Mouse (Mus musculus): Measurements from ENCODE around the gene Gstt2.
A peak's percentile ranks its signal among the peaks of the same experiment; 100 is the strongest.
"Not testable (repeated sequence)": the region's sequence is repeated elsewhere in the genome, so short reads cannot be mapped to it uniquely, and the experiment has no call there.

The Gstt2 gene

DNA sequence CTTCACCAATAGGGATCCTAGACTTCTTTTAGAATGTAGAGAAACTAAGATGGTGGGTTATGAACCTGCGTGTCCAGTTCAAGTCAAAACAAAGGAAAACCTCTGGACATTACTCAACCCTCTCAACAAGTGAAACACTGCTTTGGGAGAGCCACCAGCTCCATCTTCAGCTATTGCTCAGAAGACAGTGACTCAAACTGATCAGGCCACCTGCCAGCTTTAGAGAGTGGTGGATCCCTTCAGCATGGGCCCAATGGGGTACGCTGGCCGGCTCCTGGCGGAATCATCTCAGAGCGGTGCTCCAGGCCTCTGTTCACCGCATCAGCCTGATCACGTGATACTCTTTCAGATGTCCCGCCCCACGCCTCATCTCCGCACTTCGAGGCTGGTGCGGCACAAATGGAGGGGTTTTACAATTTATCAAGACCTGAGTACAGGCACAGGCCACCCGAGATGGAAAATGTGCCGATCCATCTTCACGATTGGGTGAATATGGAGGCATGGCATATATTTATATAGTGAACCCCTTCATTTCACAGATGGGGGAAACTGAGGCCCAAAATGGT lies 18.3 kb upstream of the Gstt2 start:
- no peak for DNase-seq (ENCODE audit: low spot score in 2 of 2)

DNA sequence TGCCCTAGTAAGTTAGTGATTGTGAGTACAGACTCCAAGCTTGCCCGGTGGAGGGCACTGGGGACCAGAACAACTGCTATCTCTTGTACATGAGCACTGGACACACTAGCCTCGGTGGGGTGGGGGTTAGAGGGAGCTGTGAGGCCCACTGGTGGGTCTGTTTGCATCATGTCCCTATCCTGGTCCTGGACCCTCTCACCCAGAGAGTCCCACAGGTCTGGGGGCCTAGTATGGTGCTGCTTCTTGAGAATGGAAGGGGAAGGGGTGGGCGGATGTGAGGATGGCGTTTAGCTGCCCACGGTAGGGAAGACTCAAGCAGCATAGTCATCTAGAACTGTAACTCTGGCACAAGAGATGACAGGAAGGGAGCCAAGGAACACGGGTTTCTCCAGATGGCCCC lies 17.6 kb upstream of the Gstt2 start:
- DNase-seq (ENCODE audit: low spot score in 2 of 2): no peak

DNA sequence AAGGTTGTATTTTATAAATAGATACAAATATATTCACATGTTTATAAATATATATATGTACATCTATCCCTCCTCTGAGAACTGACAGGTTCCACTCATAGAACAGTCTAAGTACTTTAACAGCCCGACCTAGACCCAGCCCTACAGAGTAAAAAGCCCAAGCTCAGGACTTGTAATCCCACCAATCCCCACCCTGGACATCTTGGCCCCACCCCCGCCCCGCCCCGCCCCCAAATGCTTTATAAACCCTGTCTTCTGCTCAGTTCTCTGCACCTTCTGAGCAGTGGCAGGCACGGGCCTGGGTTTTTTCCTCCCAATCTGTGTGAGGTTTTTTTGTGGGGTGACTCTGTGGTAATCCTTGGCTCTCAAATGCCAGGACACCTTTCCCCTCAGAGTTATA lies 16.9 kb upstream of the Gstt2 start:
- DNase-seq (ENCODE audit: low spot score in 2 of 2): no peak

DNA sequence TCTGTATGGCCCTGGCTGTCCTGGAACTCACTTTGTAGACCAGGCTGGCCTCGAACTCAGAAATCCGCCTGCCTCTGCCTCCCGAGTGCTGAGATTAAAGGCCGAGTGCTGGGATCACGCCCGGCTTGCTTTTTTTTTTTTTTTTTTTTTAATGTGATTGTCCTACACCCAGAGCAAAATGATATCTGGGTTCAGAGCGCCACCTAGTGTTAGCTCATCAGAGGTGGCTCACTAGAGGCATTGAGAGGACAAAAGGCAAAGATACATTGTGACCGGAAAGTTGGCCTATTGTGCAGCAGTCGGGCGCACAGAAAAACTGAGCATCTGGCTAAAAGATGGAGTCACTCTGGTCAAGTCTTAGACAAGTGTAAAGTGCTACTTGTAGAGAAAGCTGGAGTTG lies 16.2 kb upstream of the Gstt2 start:
- DNase-seq (ENCODE audit: low spot score in 2 of 2): peak; percentile 79 to 87

DNA sequence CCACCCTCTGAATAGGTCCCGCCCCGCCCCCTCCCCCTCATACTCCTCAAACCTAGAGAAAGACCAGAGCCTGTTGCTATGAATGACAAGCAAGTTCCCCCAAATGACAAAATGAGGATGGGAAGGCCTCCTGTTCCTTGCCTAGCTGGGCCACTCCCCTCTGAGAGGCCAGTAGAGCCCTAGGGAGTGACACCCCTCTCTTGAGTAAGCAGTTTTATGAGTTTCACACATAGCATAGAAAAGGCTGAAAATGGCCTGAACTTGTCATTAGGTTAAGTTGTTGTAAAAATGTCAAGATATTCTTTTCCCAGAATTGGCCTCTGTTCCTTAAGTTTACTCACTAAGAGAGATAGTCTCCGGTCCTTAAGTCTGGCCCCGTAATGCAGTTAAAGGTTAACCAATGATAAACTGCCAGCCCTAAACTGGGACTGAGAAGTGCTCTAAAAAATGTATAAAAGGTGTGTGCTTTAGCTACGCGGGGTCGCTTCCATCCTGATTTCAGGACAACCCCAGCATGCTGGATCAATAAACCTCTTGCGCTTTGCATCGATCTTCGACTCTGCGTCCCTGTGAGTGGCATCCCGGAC lies 15.4 kb upstream of the Gstt2 start:
- no peak for DNase-seq (ENCODE audit: low spot score in 2 of 2)

DNA sequence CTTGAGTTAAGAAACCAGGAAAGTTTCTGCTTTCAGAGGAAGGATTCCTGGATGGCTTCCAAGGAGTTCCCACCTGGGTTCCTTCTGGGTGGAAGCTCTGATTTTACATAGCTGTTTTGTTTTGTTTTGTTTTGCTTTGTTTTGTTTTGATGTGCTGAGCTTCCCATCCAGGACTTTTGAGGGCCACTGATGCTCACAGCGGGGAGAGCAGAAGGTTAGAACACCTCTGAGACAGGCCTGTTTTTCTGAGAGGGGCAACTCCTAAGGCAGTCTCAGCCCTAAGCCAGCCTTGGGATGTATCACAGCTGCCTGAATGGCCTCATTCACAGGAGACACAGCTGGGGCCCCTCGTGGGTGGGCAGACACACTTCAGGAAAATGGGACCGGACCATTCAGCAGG lies 14.5 kb upstream of the Gstt2 start:
- no peak for DNase-seq (ENCODE audit: low spot score in 2 of 2)

DNA sequence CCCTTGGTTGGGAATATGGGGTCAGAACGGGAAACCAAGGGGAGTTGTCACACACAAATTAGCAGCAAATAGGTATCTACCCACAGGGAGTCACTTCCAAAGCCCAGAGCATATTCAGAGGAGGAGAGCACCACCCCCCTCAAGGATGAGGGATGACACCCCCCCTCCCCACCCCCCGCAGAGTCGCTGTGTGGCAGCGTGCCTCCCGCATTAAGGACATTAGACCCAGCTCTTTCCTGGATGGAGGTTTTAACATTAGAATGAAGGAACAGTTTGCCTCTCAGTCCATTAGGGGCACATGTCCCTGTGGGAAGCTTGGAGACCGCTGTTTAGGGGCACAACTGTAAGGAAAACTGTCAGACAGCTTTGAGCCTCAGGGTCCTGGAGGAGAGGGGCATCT lies 13.9 kb upstream of the Gstt2 start:
- DNase-seq (ENCODE audit: low spot score in 2 of 2): no peak

DNA sequence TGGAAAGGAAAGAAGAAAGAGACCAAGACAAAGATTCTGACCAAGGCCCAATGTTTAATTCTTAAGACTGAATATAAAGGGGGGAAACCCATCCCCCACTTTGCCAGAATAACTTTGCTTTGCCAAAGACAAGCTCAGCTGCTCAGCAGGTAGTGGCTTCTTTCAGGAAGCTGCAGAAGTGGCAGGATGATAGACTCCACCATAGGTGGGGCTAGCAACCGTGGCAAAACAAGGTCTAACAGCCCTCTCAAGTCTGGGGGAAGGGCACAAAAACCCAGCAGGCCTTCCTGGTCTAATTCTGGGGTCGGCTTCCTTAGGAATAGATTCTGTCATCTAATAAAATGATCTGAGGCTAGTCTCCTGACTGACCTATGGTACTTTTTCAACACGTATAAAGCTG lies 11.2 kb upstream of the Gstt2 start:
- DNase-seq (ENCODE audit: low spot score in 2 of 2): no peak

DNA sequence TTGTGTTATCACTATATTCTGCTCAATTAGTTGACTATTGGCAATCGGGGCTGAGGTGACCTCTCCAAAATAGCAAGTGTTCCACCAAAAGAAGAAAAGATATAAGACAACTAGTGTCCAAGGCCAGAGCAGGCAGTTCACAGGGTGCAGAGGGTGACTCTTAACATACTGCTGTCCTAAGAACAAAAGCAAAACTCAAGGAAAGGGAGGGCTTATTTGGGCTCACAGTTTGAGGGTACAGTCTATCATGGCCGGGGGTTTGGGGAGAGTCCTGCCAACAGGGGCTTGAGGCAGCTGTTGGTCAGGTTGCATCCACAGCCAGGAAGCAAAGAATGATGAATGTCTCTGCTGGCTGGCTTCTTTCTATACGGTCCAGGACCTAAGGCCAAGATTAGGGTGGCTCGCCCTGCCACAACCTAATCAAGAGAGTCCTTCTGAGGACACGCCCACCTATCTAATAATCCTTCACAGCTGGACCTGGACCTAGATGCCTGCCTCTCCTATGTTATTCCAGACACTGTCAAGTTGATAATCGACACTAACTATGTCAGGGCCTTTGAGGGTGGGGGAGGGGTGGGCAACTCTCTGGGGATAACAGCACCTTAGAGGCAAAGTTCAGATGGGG lies 8.2 kb upstream of the Gstt2 start:
- no peak for DNase-seq (ENCODE audit: low spot score in 2 of 2)

DNA sequence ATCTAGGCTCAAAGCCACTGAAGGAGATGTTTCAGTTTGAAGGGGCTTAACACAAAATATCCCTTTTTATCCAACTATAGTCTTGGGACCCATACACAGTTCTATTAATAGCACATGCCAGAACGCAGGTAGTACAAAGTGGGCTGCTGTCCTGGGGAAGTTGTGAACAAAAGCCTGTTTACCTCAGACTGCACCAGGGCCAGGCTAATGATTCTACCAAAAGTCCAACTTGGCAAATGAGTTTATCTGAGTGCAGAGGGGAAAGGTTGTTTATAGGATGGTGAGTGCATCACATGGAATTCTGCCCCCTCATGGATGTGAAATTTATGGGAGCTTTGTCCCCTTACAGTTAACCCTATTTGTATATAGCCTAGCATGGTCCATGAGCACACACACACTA lies 7.6 kb upstream of the Gstt2 start:
- DNase-seq (ENCODE audit: low spot score in 2 of 2): no peak

DNA sequence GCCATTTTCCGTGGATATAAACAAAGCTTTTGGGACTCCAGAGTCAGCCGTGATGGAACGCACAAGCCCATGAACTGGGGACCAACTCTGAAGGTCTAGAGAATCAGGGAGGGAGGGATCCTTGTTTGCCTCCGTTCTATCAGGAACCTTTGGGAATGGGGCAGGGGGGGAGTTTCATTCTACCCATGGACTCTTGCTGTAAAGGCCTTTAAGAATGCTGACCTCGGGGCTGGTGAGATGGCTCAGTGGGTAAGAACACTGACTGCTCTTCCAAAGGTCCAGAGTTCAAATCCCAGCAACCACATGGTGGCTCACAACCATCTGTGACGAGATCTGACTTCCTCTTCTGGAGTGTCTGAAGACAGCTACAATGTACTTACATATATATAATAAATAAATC lies 6.7 kb upstream of the Gstt2 start:
- DNase-seq (ENCODE audit: low spot score in 2 of 2): not testable (repeated sequence)

DNA sequence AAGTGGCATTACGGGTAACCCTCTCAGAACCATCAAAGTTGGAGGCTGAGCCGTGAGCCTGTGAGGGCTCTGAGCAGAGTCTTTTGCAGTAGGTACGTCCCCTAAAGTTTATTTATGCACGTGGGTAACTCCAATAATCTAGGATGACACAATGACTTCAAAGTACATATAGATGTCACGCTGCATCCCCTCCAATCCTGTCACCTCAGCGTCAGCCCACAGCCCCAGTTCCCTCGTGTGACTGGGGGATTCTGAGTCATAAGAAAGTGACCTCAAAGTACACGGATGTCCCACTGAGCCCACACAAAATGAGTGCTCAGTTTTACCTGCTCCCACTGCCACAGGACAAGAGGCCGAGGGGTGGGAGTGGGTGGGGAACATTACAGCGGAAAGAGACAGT lies 1.9 kb upstream of the Gstt2 start:
- no peak for DNase-seq (ENCODE audit: low spot score in 2 of 2)

DNA sequence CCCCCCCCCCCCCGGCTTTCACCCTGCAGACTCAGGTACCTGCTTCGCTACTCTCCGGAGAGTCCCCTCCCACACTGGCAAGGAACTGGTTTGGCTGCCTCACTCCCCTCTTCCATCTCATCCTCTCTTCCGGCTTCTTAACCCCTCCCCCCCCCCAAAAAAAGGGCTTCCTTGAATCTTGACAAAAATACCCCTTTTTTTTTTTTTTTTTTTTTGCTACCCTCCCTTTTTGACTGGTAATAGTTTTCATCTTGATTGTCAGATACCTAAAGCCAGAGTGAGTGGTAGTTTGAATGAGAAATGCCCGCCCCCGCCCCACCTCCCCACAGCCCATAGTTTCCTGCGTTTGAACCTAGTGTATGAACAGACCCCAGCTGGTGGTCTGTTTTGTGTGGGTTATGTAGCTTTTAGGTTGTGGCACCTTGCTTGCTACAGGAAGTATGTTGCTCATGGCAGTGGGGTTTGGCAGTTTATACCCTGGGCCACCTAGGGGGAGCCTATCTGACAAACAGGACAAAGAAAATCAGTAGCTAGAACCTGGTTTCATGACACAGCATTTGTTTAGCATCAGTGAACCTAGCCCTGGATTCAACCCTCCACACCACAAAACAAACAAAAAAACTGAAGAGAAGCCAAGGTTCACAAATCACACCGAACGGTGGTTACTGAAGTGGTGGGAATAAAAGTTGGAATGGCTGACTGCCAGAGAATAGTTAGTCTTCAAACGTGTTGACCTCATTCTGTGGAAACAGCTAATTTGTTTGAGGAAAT lies 1.3 kb downstream of the Gstt2 start:
- no peak for DNase-seq (ENCODE audit: low spot score in 2 of 2)

DNA sequence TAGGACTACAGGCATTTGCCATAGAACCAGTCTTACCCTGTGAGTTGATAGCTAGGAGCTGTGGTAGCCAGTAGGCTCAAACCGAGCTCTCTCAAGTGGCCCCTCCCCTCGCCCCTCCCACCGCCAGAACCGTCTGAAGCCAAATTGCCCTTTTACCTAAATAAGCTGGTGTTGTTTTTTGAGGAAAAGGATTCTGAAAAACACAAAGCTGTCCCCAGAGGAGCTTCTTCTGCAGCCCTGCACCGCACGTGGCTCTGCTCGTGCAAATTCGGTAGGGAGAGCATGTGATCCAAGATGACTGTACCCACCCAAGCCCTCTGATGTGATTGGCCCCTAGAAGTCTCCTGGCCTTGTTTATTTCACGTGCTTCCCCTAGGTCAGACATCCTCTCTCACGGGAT lies 1.9 kb downstream of the Gstt2 start:
- no peak for DNase-seq (ENCODE audit: low spot score in 2 of 2)

DNA sequence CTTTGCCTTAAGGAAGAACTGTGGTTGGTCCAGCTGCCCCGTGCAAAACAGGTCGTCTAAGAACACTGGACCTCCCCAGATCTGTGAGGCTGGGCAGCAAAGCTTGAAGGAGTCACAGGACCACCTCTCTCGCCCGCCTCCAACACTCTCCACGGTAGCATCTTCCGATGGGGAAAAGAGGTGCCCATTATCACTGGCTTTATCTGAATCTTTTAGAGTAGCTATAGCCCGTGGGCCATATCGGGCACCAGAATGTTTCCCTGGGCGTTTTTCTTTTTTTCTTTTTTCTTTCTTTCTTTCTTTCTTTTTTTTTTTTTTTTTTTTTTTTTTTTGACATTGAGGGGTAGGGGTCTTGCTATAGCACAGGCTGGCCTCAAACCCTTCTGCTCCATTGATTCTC lies 2.5 kb downstream of the Gstt2 start:
- DNase-seq (ENCODE audit: low spot score in 2 of 2): no peak

DNA sequence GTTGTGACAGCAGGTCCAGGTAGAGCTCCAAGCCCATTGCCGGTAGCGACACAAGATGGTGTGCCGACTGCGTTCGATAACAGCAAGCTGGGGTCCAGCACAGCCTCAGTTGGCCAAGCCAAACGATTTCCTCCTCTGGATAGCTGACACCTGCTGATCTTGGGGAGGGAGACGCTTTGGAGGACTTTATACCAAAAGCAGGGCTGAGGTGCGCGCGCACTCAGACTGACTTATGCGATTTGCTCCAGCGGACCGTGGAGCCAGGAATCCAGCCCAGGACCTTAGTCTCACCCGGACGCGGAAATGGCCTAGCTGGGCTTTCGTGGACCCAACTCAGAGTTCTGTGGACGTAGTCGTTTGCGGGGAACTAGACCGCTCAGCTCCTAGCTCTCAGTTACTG lies 3.0 kb downstream of the Gstt2 start:
- no peak for DNase-seq (ENCODE audit: low spot score in 2 of 2)

DNA sequence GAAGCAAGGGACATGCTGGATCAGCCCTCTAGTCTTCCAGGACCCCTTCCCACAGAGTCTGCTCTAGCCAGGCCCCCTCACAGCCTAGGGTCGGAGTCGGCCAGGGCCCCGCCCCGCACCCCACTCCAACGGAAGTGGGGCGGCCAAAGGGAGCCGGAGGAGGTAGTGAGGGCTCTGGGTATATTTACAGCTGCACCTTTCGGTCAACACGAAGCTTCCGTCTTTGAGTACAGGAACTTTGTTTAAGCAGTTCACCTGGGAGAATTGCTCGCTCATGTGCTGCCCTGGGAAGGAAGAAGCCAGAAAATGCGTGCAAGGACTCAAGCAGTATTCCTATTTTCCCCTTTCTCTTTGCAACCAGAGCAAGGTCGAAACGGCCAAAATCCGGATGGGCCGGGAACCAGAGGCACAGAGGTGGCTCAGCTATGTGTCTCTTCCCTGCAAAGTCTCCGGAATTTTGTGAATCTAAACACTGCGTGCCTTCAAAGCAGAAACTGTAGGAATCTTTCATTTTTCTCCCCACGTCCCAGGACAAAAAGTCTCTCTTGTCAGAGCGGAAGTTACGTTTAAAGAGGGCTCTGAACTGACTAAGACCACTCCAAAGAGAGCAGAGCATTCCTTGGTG lies 3.7 kb downstream of the Gstt2 start:
- DNase-seq (ENCODE audit: low spot score in 2 of 2): no peak

DNA sequence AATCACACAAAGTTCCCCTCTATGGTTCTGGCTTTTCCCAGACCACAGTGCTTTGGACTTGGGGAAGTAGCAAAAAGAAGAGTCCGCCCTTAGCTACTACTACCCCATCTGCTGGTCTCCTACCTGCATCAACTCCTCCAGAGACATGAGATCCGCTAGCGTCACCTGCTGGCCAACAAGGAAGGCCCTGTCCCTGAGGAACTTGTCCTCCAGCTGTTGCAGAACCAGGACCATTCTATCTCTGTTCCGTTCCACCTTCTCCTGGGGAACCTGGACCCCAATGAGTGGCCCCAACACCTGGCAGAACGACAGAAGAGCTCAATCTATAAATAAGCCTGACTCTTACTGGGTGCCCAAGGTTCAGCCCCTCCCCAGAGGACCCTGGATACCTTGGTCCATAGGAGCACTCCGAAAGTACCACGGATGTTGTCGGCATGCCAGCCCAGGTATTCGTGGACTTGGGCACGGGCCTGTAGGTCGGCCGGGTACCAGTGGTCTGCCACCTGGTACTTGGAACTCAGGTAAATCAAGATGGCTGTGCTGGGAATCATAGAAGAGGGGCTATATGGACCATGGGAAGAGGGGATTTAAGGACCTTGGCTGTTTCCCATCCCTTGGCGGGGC lies 4.8 kb downstream of the Gstt2 start:
- DNase-seq (ENCODE audit: low spot score in 2 of 2): peak in 1 of 2 experiments; percentile 60

DNA sequence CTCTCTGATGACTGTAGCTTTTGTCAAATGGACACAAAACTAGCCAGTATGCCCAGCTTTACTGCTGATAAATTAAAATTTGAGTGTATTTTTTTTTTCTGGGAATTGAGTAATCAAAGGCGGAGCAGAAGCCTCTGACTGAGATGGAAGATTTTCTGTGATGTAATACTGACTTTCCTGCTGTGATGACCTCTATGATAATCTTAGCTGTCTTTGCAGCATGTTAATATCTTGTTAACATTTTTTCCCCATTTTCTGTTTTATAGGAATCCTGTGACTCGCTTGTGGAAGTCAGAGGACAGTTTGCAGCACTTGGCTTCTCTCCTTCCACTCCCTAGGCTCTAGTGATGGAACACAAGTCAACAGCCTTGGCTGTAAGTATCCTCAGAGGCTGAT lies 7.0 kb downstream of the Gstt2 start:
- no peak for DNase-seq (ENCODE audit: low spot score in 2 of 2)

DNA sequence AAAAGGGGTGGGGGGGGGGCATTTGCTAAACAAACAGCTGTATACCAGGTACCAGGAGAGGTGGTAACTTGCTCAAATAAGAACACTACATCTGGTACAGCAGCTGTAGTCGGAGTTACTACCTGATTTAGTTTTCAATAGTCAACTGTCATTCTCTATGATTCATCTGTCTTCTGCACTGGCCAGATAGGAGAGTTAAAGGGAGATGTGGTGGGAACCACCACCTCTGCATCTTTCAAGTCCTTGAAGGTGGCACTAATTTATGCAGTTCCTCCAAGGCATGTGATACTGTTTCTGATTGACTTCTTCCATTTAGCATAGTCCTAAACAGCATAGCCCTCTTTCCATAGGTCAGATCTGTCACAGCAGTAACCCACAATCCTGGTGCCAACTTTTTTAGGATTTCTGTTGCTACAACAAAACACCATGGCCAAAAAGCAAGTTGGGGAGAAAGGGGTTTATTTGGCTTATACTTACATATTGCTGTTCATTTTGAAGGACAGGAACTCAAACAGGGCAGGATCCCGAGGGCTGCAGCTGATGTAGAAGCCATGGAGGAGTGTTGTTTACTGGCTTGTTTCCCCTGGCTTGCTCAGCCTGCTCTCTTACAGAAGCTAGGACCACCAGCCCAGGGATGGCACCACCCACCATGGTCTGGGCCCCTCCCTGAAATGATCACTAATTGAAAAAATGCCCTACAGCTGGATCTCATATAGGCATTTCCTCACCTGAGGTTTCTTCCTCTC lies 7.5 kb downstream of the Gstt2 start:
- no peak for DNase-seq (ENCODE audit: low spot score in 2 of 2)

DNA sequence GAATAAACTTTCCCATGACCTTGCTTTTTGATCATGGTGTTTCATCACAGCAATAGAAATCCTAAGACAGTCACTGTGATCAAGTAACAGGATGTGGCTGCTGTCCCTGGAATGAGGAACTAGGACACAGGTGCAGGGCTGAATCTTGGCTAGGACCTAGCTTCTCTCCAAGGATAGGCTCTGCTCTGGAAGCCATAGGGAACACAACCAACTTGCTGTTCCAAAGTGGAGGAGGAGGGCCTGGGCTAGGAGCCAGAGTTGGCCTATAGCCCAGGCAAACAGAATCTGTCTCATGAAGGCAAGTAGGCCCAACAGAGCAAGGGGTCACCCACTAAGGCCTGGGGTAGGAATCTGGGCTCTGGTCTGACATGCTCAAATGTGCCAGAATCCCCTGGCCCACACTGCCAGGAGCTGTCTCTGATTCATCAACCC lies 8.7 kb downstream of the Gstt2 start:
- peak in 1 of 2 experiments; percentile 50 for DNase-seq (ENCODE audit: low spot score in 2 of 2)

Measured in frontal cortex, postnatal 36 days (tissue).